Mouse (Mus musculus): ENCODE data around the gene Oaz2. TPM values are rescaled to one million over a fixed set of nuclear protein-coding genes. Genes with fewer than 3 reads are reported as not detected.
"Not testable (repeated sequence)": the region's sequence is repeated elsewhere in the genome, so short reads cannot be mapped to it uniquely, and the experiment has no call there.

Gene Oaz2
- polyA plus RNA-seq, 1 experiment from 2014 or later = 366 TPM

DNA sequence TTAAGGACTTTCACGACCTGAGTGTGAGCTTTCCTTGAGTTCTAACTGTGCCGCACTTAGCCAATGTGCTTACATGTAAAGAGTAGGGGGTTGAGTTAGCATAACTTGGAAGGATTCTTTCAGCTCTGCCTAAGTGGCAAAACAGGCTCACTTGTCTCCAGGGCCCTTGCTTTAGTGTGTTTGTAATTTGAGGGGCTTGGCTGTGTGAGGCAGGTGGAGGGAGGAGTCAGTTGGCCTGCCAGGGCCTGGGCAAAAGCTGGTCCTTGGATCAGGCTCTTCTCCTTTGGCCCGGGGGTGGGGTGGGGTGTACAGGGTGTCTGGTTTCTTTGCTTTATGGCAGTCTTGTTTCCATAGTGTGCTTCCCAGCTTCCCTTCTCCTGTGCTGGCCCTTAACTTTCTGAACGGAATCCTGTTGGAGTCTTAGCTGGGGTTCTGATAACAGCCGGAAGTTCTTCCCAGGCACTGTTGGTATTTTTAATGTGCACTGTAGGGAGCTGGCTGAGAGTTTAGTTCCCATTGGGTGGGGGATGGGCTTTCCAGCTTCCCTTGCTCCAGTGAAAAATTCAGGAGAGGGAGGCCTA lies 11.5 kb downstream of the Oaz2 start:
- Histone ChIP-seq H3K9ac (replicated peaks) (peak overlapping the region; percentile 51), H3K36me3 (no peaks in the 10 kb centered on the region), H3K4me3 (replicated peaks) (peak overlapping the region; percentile 70), H3K4me1 (replicated peaks) (peaks cover 75% of the 10 kb centered on the region), H3K27ac (no peak overlapping the region; the same call in 1 of the 2 replicates), H3K4me2 (replicated peaks) (peak overlapping the region; percentile 67), H3K9me3 (no peaks in the 10 kb centered on the region), H3K27me3 (no peaks in the 10 kb centered on the region)
- no peak for ATAC-seq
- WGBS = 33% methylated on average over 5 of the region's 5 CpGs

DNA sequence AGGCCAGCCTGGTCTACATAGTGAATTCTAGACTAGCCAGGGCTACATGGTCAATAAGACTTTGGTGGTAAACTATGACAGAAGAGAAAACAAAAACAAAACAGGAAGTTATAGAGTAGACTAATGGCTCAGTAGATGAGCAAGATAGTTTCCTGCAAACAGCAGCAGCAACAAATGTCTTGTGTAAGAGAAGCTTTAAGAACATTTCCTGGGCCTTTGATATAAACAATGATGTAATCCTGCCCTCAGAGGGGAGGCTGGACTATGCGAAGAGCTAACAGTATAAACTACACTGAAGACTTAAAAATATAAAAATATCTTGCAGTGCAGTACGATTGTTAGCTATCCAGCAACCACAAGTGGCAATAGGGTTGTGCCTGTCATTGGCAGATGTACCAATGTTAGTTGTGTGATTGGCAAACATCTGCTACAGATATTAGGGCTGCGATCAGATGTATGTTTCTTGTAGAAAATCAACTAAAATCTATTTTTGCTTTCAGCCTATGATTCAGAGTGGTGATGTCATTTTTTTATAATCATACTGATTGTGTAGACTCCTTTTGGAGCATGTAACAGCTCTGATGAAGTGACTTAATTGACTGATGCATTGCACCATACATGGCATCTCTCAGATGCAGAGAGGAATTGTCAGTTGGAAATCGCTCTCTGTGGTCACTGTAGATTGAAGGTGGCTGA lies 13.3 kb downstream of the Oaz2 start:
- Histone ChIP-seq H3K4me2 (replicated peaks) (no peak overlapping the region), H3K4me1 (replicated peaks) (peaks cover 75% of the 10 kb centered on the region), H3K27ac (peak overlapping the region; percentile 5; the same call in 1 of the 2 replicates), H3K27me3 (no peaks in the 10 kb centered on the region), H3K4me3 (replicated peaks) (no peak overlapping the region), H3K9me3 (no peaks in the 10 kb centered on the region), H3K9ac (replicated peaks) (no peak overlapping the region), H3K36me3 (peaks cover 8% of the 10 kb centered on the region)
- no peak for ATAC-seq
- WGBS = 89% methylated on average over 4 of the region's 4 CpGs

DNA sequence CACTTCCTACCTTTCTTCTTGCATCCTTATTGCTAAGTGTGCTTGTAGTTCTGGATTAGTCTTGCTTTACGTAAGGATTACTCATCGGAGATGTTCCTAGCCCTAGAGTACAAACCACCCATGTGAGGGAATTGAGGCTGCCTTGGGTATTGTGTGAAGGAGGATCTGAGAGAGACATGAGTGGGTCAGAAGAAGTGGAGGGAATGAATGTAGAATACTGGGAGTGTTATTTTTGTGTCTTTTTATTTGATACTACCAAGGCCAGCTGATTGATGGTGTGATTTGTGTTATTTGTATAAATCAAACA lies 13.8 kb downstream of the Oaz2 start:
- ATAC-seq = no peak
- 81% methylated on average over 2 of the region's 2 CpGs for WGBS
- Histone ChIP-seq H3K27me3 (no peaks in the 10 kb centered on the region), H3K4me1 (replicated peaks) (peaks cover 75% of the 10 kb centered on the region), H3K4me3 (replicated peaks) (no peak overlapping the region), H3K27ac (no peak overlapping the region), H3K9ac (replicated peaks) (no peak overlapping the region), H3K9me3 (no peaks in the 10 kb centered on the region), H3K4me2 (replicated peaks) (no peak overlapping the region), H3K36me3 (peaks cover 13% of the 10 kb centered on the region)

DNA sequence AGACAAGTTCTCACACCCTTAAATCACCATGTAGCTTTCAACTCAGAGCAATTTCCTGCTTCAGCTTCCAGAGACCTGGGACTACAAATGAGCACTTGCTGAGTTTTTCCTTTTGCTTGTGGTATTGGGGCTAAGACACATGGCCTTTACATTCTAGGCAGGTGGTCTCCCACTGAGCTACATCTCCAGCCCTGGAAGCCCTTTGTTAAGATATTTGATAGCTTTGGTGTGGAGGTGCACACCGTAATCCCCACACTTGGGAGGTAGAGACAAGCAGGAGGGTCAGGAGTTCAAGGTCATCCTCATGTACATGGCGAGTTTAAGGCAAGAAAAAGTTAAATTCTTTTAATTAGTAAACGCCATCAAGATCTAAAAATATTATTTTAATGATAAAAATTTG lies 14.4 kb downstream of the Oaz2 start:
- ATAC-seq = no peak
- Histone ChIP-seq H3K4me3 (replicated peaks) (no peak overlapping the region), H3K9ac (replicated peaks) (no peak overlapping the region), H3K9me3 (no peaks in the 10 kb centered on the region), H3K27ac (no peak overlapping the region), H3K4me2 (replicated peaks) (no peak overlapping the region), H3K27me3 (no peaks in the 10 kb centered on the region), H3K4me1 (replicated peaks) (peaks cover 73% of the 10 kb centered on the region), H3K36me3 (peaks cover 19% of the 10 kb centered on the region)
- WGBS = 87% methylated on average over 3 of the region's 3 CpGs

DNA sequence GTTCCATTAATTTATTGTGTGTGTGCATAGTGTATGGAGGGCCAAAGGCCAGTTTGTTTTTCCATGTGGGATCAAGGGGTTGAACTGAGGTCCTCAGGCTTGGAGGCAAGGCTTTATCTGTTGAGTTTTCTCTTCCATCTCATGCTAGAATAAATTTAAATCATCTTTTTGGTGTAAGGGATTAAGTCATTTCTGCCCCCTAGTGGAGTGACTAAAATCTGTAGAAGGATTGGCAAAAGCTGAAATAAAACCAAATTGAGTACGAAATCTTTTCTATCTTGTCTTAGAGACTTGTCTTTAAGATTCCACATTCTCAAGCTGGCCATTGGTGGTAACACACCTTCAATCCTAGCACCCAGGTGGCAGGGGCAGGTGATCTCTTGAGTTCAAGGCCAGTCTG lies 15.2 kb downstream of the Oaz2 start:
- no peak for ATAC-seq
- no peak overlapping the region for H3K4me3 ChIP-seq (replicated peaks)
- no peaks in the 10 kb centered on the region for H3K27me3 ChIP-seq
- H3K27ac ChIP-seq = no peak overlapping the region
- H3K36me3 ChIP-seq = peaks cover 27% of the 10 kb centered on the region
- H3K4me2 ChIP-seq (replicated peaks) = no peak overlapping the region
- H3K9ac ChIP-seq (replicated peaks) = no peak overlapping the region
- H3K9me3 ChIP-seq = no peaks in the 10 kb centered on the region
- 80% methylated on average over 1 of the region's 1 CpGs for WGBS
- H3K4me1 ChIP-seq (replicated peaks) = peaks cover 65% of the 10 kb centered on the region

DNA sequence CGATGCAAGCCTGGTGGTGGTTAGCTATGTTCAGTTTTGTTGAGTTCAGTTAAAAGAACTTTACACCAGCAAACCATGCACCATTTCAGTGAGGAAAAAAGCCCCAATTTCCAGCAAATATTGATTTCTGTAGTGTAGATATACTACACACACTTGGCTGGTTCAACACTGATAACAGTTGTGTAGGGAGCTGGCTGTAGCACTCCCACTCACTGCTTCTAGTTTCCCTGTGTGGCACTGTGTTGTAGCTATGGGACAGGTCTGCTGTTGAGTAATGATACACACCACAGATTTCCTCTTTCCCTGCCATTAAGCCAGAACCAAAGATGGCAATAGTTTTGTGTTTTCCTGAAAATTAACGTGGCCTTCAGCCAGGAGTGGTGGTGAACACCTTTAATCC lies 16.9 kb downstream of the Oaz2 start:
- 0 out of 2 replicates have a peak, but pooled peaks have one; percentile 24 for ATAC-seq
- H3K27ac ChIP-seq = no peak overlapping the region

DNA sequence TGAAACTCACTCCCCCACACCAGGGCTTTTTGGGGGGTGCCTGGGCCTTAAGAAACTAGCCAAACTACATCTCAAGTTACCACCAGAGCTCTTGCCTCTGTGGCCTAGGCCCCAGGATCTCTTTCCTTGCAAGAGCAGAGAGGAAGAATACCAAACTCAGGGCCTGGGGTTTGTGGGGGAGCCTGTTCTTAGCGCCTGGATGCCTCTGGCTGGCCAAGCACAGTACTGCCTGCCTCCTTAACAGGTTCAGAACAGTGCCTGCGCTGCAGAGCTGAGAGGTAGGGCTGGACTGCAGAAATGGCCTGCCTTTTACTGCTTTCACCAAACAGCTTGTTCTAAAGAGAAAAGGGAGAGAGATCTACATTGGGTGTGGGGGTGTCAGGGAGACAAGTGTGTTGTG lies 22.1 kb downstream of the Oaz2 start:
- not testable (repeated sequence) for H3K4me3 ChIP-seq (replicated peaks)
- WGBS = 49% methylated on average over 2 of the region's 2 CpGs

More for the DNA sequence above, 16.9 kb downstream of the Oaz2 start:
- no peaks in the 10 kb centered on the region for H3K9me3 ChIP-seq
- no peak overlapping the region for H3K9ac ChIP-seq (replicated peaks)
- peaks cover 48% of the 10 kb centered on the region for H3K4me1 ChIP-seq (replicated peaks)
- no peaks in the 10 kb centered on the region for H3K27me3 ChIP-seq
- H3K4me2 ChIP-seq (replicated peaks) = no peak overlapping the region
- peaks cover 37% of the 10 kb centered on the region for H3K36me3 ChIP-seq
- 85% methylated on average over 2 of the region's 2 CpGs for WGBS
- no peak overlapping the region for H3K4me3 ChIP-seq (replicated peaks)

DNA sequence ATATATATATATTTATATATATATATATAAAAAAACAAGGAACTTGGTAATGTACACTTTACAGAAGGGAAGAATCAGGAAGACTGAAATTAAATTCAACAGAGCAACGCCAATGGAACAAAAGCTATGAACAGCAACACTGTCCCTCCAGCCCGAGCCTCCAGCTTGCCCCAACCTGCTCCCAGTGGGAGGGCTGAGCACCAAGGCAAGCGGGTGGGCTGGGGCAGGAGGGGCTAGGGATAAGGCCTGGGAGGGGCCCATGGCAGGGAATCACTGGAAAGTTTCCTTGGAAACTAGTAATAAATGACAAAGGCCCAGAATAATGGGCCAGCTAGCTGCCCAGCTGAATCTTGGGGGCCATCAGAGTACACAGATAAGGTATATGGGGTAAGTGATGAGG lies 24.7 kb downstream of the Oaz2 start:
- H3K9ac ChIP-seq (replicated peaks) = no peak overlapping the region
- 1% methylated on average over 3 of the region's 3 CpGs for WGBS

More for the DNA sequence above, 22.1 kb downstream of the Oaz2 start:
- not testable (repeated sequence) for H3K27me3 ChIP-seq; H3K27ac ChIP-seq; H3K4me2 ChIP-seq (replicated peaks); H3K9me3 ChIP-seq; ATAC-seq; H3K9ac ChIP-seq (replicated peaks)
- Histone ChIP-seq H3K4me1 (replicated peaks) (peaks cover 31% of the 10 kb centered on the region), H3K36me3 (peaks cover 74% of the 10 kb centered on the region)

DNA sequence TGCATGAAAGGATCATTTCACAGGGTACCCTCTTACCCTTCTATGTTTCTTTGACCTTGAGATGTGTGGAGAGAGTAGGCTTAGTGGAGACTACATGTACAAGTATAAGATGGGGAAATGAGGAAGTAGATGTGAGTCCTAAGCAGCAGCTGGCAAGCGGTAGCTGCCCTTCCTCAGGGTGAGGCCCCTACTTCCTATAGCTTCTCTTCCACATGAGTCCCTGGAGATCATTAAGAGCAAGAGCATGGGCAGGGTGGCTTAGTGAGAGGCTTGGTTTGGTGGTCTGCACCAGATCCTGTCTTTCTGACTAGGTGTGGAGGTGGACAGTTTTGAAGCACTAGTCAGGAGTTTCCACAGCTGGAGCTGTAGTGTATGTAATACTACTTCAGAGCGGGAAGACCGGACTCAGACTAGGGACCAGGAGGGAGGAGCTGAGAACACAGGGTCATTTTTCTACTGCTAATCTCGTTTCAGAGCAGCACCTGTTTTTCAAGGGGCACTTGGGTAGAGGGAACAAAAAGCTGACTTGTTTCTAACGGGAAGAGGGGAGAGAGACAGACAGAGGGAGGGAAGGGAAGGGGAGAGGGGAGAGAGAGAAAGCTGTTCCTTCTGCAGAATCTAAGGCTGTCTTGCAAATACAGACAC lies 25.3 kb downstream of the Oaz2 start:
- ATAC-seq = peak; percentile 38
- H3K9me3 ChIP-seq = no peaks in the 10 kb centered on the region
- no peak overlapping the region for H3K9ac ChIP-seq (replicated peaks)
- no peak overlapping the region for H3K4me2 ChIP-seq (replicated peaks)
- no peak overlapping the region for H3K4me3 ChIP-seq (replicated peaks)
- peaks cover 34% of the 10 kb centered on the region for H3K4me1 ChIP-seq (replicated peaks)
- peaks cover 72% of the 10 kb centered on the region for H3K36me3 ChIP-seq
- WGBS = 31% methylated on average over 5 of the region's 5 CpGs
- peak overlapping the region; percentile 68 for H3K27ac ChIP-seq
- no peaks in the 10 kb centered on the region for H3K27me3 ChIP-seq

More for the DNA sequence above, 24.7 kb downstream of the Oaz2 start:
- no peaks in the 10 kb centered on the region for H3K27me3 ChIP-seq
- H3K36me3 ChIP-seq = peaks cover 78% of the 10 kb centered on the region
- H3K4me2 ChIP-seq (replicated peaks) = no peak overlapping the region
- no peak overlapping the region for H3K4me3 ChIP-seq (replicated peaks)
- no peaks in the 10 kb centered on the region for H3K9me3 ChIP-seq
- peak; percentile 28; the same call in 1 of the 2 replicates for ATAC-seq
- H3K27ac ChIP-seq = peak overlapping the region; percentile 68; the same call in 1 of the 2 replicates
- H3K4me1 ChIP-seq (replicated peaks) = peaks cover 34% of the 10 kb centered on the region

DNA sequence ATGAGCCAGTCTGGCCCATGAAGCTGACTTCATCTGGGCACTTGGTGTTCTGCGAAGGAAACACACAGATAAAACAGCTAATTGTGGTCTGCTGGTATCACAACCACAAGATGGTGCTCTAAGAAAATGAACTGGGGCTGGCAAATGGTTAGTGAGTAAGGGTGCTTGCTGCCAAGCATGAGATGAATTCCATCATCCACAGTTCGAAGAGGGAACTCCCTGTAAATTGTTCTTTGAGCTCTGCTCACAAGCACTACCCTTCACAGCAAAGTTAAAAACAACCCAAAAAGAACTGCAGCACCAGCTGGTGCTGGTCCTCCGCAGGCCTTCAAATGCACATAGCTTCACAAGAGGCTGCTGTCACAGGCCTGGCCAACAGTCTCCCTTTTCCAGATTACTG lies 27.8 kb downstream of the Oaz2 start:
- H3K36me3 ChIP-seq = peaks cover 74% of the 10 kb centered on the region

DNA sequence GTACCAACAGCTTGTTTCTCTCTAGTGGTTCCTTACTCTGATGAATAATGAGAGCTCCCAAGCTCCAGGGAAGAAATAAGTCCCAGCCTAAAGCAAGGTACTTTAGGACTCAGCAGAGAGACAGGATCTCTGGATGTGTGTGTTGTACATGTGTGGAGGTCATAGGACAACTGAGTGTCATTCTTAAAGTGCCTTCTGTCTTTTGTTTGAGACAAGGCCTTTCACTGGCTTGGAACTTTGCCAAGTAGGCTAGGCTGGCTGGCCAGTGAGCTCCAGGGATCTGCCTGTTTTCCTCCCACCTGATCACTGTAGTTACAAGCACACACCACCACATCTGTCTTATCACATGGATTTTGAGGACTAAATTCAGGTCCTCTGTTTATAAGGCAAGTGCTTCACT lies 28.5 kb downstream of the Oaz2 start:
- peak overlapping the region; percentile 51; the same call in 1 of the 2 replicates for H3K27ac ChIP-seq
- H3K9me3 ChIP-seq = no peaks in the 10 kb centered on the region
- no peak overlapping the region for H3K4me3 ChIP-seq (replicated peaks)
- H3K36me3 ChIP-seq = peaks cover 76% of the 10 kb centered on the region
- H3K4me1 ChIP-seq (replicated peaks) = peaks cover 34% of the 10 kb centered on the region
- H3K4me2 ChIP-seq (replicated peaks) = no peak overlapping the region
- no peaks in the 10 kb centered on the region for H3K27me3 ChIP-seq
- ATAC-seq = no peak
- H3K9ac ChIP-seq (replicated peaks) = no peak overlapping the region

More for the DNA sequence above, 27.8 kb downstream of the Oaz2 start:
- H3K4me2 ChIP-seq (replicated peaks) = no peak overlapping the region
- no peak for ATAC-seq
- peak overlapping the region; percentile 51; the same call in 1 of the 2 replicates for H3K27ac ChIP-seq
- no peaks in the 10 kb centered on the region for H3K9me3 ChIP-seq
- 80% methylated on average over 3 of the region's 3 CpGs for WGBS
- no peak overlapping the region for H3K9ac ChIP-seq (replicated peaks)
- H3K27me3 ChIP-seq = no peaks in the 10 kb centered on the region
- H3K4me1 ChIP-seq (replicated peaks) = peaks cover 34% of the 10 kb centered on the region
- no peak overlapping the region for H3K4me3 ChIP-seq (replicated peaks)

DNA sequence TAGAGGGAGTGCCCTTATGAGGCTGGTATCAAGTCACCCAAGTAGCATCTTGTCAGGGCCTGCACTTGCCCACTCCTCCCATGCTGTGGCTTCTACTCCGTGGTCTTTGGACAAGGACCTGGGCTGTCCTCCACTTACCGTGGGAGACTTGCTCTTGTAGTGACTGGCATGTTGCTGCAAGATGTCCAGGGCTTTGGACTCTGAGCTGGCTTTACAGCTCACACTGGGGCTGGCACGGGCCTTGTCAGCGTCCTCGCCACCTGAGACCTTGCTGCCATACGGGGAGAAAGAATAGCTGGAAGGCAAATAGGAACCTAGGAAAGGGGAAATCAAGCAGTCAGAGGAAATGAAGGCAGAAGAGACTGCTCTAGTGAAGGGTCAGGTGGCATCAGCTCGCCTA lies 29.6 kb downstream of the Oaz2 start:
- H3K4me1 ChIP-seq (replicated peaks) = peaks cover 27% of the 10 kb centered on the region
- H3K27me3 ChIP-seq = no peaks in the 10 kb centered on the region
- H3K36me3 ChIP-seq = peaks cover 78% of the 10 kb centered on the region
- no peak overlapping the region for H3K4me3 ChIP-seq (replicated peaks)
- no peak overlapping the region for H3K4me2 ChIP-seq (replicated peaks)
- H3K9me3 ChIP-seq = no peaks in the 10 kb centered on the region
- H3K27ac ChIP-seq = no peak overlapping the region
- no peak overlapping the region for H3K9ac ChIP-seq (replicated peaks)
- no peak for ATAC-seq
- 83% methylated on average over 7 of the region's 7 CpGs for WGBS

Measured in midbrain, embryonic 13.5 days (tissue).